Mouse (Mus musculus) embryonic fibroblast, embryonic 13.5 days (primary cell): ENCODE results near the gene Grk5.

Experiments
- CTCF ChIP-seq: IDR thresholded peaks from 2 replicates; pipeline ENCODE4 v1.5.1; 2011; ENCODE audit warnings: mild to moderate bottlenecking, control low read depth, low read length, moderate library complexity, borderline replicate concordance; ENCODE audit not compliant: insufficient read depth
- POLR2A ChIP-seq: IDR thresholded peaks from 2 replicates; pipeline ENCODE4 v1.6.1; 2011; ENCODE audit warnings: low read depth, mild to moderate bottlenecking, control low read depth, low read length, moderate library complexity

GRCm38 (mm10) chr19:60870489-60870888, 19.1 kb upstream of the Grk5 start:
- TF ChIP-seq POLR2A = no peak
- no peak for TF ChIP-seq CTCF
